Comparison of ENCODE assay signal across 9 mouse cellular contexts in the genomic region with DNA sequence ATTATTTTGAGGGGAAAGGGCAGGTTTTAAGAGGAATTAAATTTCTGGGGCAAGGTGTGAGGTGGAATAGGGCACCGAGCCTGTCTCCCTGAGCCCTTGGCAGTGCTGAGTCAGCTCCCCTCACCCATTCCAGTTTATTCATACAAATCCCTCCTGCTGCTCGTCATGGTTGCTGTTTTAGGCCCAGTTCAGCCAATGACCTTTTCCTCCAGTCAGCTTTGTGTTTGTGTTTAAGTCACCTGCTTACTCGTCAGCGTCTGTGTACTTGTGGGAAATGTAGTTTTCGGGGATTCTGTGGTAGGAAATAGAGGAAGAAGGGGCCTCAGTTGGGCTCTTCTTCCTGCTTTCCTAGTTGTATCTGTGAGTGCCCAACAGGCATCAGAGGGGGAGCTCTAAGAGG. TPM values are rescaled to one million over a fixed set of nuclear protein-coding genes. Genes with fewer than 3 reads are reported as not detected.
DNase-seq lines count a peak whose midpoint lies in the region; ATAC-seq and TF ChIP-seq lines count a peak whose summit lies in the region.
"Had no signal": no experiment of that assay in that cellular context is flagged by ENCODE, and none has a peak within 500 bp of the region (broad histone marks: within the 10 kb centered on the region; RNA-seq: fewer than 3 reads in every experiment).

No protein-coding gene starts in this region.

- peak overlapping the region; percentile 97 for H3K27ac ChIP-seq in heart, embryonic 12.5 days (ENCODE audit: poor library complexity, severe bottlenecking)
- peak overlapping the region; percentile 44 for H3K27ac ChIP-seq in lung, embryonic 16.5 days (ENCODE audit: low read length)
- H3K27ac ChIP-seq in small intestine, adult 2 months (ENCODE audit: insufficient read depth, low read depth, low read length), result peak overlapping the region; percentile 97
- H3K27ac ChIP-seq: liver, embryonic 14.5 days had no signal

- no peak for DNase-seq in heart, postnatal 25 days (ENCODE audit: low spot score)
- no peak for DNase-seq in lung, adult 18-20 months
- DNase-seq in adrenal gland, postnatal 36 days, result peak; percentile 52 to 69
- DNase-seq in ovary, postnatal 10 days (ENCODE audit: low spot score), result no peak
- no peak for DNase-seq in left cerebral cortex, postnatal 36 days (ENCODE audit: low spot score in 2 of 2)

- H3K4me3 ChIP-seq in heart, embryonic 12.5 days, result no peak overlapping the region
- H3K4me3 ChIP-seq in lung, embryonic 16.5 days (ENCODE audit: low read length), result no peak overlapping the region
- H3K4me3 ChIP-seq in small intestine, adult 2 months (ENCODE audit: low read depth, low read length), result no peak overlapping the region

- intact Hi-C loops in heart, postnatal 25 days (cut with DNase I), result loop anchor here (10.0 kb wide), 1 partner anchor 365 kb away; no protein-coding TSS in a partner anchor
- intact Hi-C loops in left cerebral cortex, postnatal 36 days (cut with DNase I), result no loop called here

- TF ChIP-seq CTCF in small intestine, adult 2 months (IDR thresholded peaks at IDR 0.05; ENCODE audit: extremely low read depth, insufficient read length, insufficient replicate concordance, low read depth, low read length), result no peak

- no peak for ATAC-seq in heart, embryonic 12.5 days (ENCODE audit: insufficient number of reproducible peaks, low FRiP score)
- no peak for ATAC-seq in lung, embryonic 16.5 days (ENCODE audit: low read depth)

- peaks cover 77% of the 10 kb centered on the region for H3K36me3 ChIP-seq in heart, embryonic 12.5 days
- H3K36me3 ChIP-seq in lung, embryonic 16.5 days (ENCODE audit: control insufficient read depth, insufficient read depth, low read length), result peaks cover 51% of the 10 kb centered on the region
- peaks cover 56% of the 10 kb centered on the region for H3K36me3 ChIP-seq in small intestine, adult 2 months (ENCODE audit: control insufficient read depth, insufficient read depth, low read length)

- 56% methylated on average over 5 of the region's 5 CpGs for WGBS in heart, embryonic 12.5 days
- 50% methylated on average over 5 of the region's 5 CpGs for WGBS in lung, embryonic 16.5 days
- 66% methylated on average over 5 of the region's 5 CpGs for WGBS in small intestine, adult 2 months

- H3K4me2 ChIP-seq in heart, embryonic 12.5 days, result no peak overlapping the region
- H3K4me2 ChIP-seq in lung, embryonic 16.5 days (ENCODE audit: low read depth, low read length), result no peak overlapping the region

- H3K9me3 ChIP-seq in heart, embryonic 12.5 days (replicated peaks), result no peaks in the 10 kb centered on the region
- no peaks in the 10 kb centered on the region for H3K9me3 ChIP-seq in lung, embryonic 16.5 days (ENCODE audit: control insufficient read depth, low read length)

- TF ChIP-seq POLR2A in small intestine, adult 2 months (IDR thresholded peaks at IDR 0.05; ENCODE audit: low read depth, low read length), result no peak

- peaks cover 32% of the 10 kb centered on the region for H3K4me1 ChIP-seq in heart, embryonic 12.5 days (replicated peaks)
- H3K4me1 ChIP-seq in lung, embryonic 16.5 days (replicated peaks; ENCODE audit: control insufficient read depth, insufficient read depth, low read length), result peaks cover 20% of the 10 kb centered on the region
- H3K4me1 ChIP-seq in small intestine, adult 2 months (ENCODE audit: control insufficient read depth, insufficient read depth, insufficient read length, low read length), result peaks cover 9% of the 10 kb centered on the region

- peak overlapping the region; percentile 49 for H3K9ac ChIP-seq in heart, embryonic 12.5 days
- no peak overlapping the region for H3K9ac ChIP-seq in lung, embryonic 16.5 days (ENCODE audit: low read length)
- H3K9ac ChIP-seq: liver, embryonic 14.5 days had no signal

- no peaks in the 10 kb centered on the region for H3K27me3 ChIP-seq in heart, embryonic 12.5 days (replicated peaks)
- no peaks in the 10 kb centered on the region for H3K27me3 ChIP-seq in lung, embryonic 16.5 days (ENCODE audit: control insufficient read depth, insufficient read depth, low read depth, low read length)
- no peaks in the 10 kb centered on the region for H3K27me3 ChIP-seq in small intestine, adult 2 months (ENCODE audit: control insufficient read depth, insufficient read depth, low read length)

RNA-seq across cellular contexts. Expression of a gene that starts 4.6 kb away (rescaled TPM):
- 1,237 and 1,275 TPM in 2 replicates for polyA plus RNA-seq in heart, embryonic 12.5 days (2016; fragmentation: Nextera tagmentation; extraction: Ambion mirVana)
- 100 to 1,000 TPM; 294 to 314 TPM for total RNA-seq in heart, postnatal 25 days (2021)
- 1,564 and 1,684 TPM in 2 replicates for polyA plus RNA-seq in lung, embryonic 16.5 days (2015; fragmentation: Nextera tagmentation; extraction: Ambion mirVana)
- total RNA-seq in adrenal gland, postnatal 36 days (2021), result 100 to 1,000 TPM; 812 to 946 TPM
- 492 and 749 TPM in 2 replicates for polyA plus RNA-seq in small intestine, adult 2 months (2012; rRNA removed)
- 100 to 1,000 TPM; 547 to 629 TPM for total RNA-seq in left cerebral cortex, postnatal 36 days (2021)

RNA-seq across cellular contexts. Expression of a gene that starts 9.1 kb away (rescaled TPM):
- 3.0 and 4.0 TPM in 2 replicates for polyA plus RNA-seq in heart, embryonic 12.5 days (2016; fragmentation: Nextera tagmentation; extraction: Ambion mirVana)
- total RNA-seq in heart, postnatal 25 days (2021), result 1 to 10 TPM; 2.5 to 2.9 TPM
- polyA plus RNA-seq in lung, embryonic 16.5 days (2015; fragmentation: Nextera tagmentation; extraction: Ambion mirVana), result 3.5 and 5.1 TPM in 2 replicates
- total RNA-seq in adrenal gland, postnatal 36 days (2021), result 1 to 10 TPM; 5.6 to 6.1 TPM
- 0.43 and 1.2 TPM in 2 replicates for polyA plus RNA-seq in small intestine, adult 2 months (2012; rRNA removed)
- 10 to 100 TPM; 26.3 to 27.0 TPM for total RNA-seq in left cerebral cortex, postnatal 36 days (2021)

RNA-seq across cellular contexts. Expression of a gene that starts 30.3 kb away (rescaled TPM):
- 83.3 and 86.9 TPM in 2 replicates for polyA plus RNA-seq in heart, embryonic 12.5 days (2016; fragmentation: Nextera tagmentation; extraction: Ambion mirVana)
- 10 to 100 TPM; 75.8 to 78.4 TPM for total RNA-seq in heart, postnatal 25 days (2021)
- 71.3 and 76.4 TPM in 2 replicates for polyA plus RNA-seq in lung, embryonic 16.5 days (2015; fragmentation: Nextera tagmentation; extraction: Ambion mirVana)
- 100 to 1,000 TPM in 1 of 2 experiments, 10 to 100 TPM in 1; 97.5 to 104 TPM for total RNA-seq in adrenal gland, postnatal 36 days (2021)
- polyA plus RNA-seq in small intestine, adult 2 months (2012; rRNA removed), result 44.0 and 98.4 TPM in 2 replicates
- total RNA-seq in left cerebral cortex, postnatal 36 days (2021), result 100 to 1,000 TPM; 238 to 245 TPM

RNA-seq across cellular contexts. Expression of a gene that starts 36.3 kb away (rescaled TPM):
- 25.0 and 26.5 TPM in 2 replicates for polyA plus RNA-seq in heart, embryonic 12.5 days (2016; fragmentation: Nextera tagmentation; extraction: Ambion mirVana)
- 10 to 100 TPM; 16.8 to 19.0 TPM for total RNA-seq in heart, postnatal 25 days (2021)
- 32.5 and 34.4 TPM in 2 replicates for polyA plus RNA-seq in lung, embryonic 16.5 days (2015; fragmentation: Nextera tagmentation; extraction: Ambion mirVana)
- 10 to 100 TPM; 22.7 to 28.8 TPM for total RNA-seq in adrenal gland, postnatal 36 days (2021)
- 20.0 and 26.3 TPM in 2 replicates for polyA plus RNA-seq in small intestine, adult 2 months (2012; rRNA removed)
- 1 to 10 TPM; 8.5 to 9.0 TPM for total RNA-seq in left cerebral cortex, postnatal 36 days (2021)

RNA-seq across cellular contexts. Expression of a gene that starts 58.2 kb away (rescaled TPM):
- 10.2 and 11.9 TPM in 2 replicates for polyA plus RNA-seq in heart, embryonic 12.5 days (2016; fragmentation: Nextera tagmentation; extraction: Ambion mirVana)
- 1 to 10 TPM; 7.6 to 9.1 TPM for total RNA-seq in heart, postnatal 25 days (2021)
- polyA plus RNA-seq in lung, embryonic 16.5 days (2015; fragmentation: Nextera tagmentation; extraction: Ambion mirVana), result 10.9 and 11.9 TPM in 2 replicates
- total RNA-seq in adrenal gland, postnatal 36 days (2021), result 10 to 100 TPM; 11.9 to 15.2 TPM
- polyA plus RNA-seq in small intestine, adult 2 months (2012; rRNA removed), result 6.4 and 15.2 TPM in 2 replicates
- 10 to 100 TPM; 14.2 to 15.0 TPM for total RNA-seq in left cerebral cortex, postnatal 36 days (2021)

Comparison
In these comparisons a context has a peak if more than half of its experiments do, and no peak if none do; other contexts are left out.
1. H3K27ac ChIP-seq: peak in every context shown above with its lines; median percentile 97 in heart, embryonic 12.5 days; 97 in small intestine, adult 2 months; 44 in lung, embryonic 16.5 days.
2. DNase-seq: peak in adrenal gland, postnatal 36 days (2 of 2); none in heart, postnatal 25 days (single experiment), lung, adult 18-20 months (0 of 2), ovary, postnatal 10 days (single experiment) and left cerebral cortex, postnatal 36 days (0 of 2).